Mouse (Mus musculus) erythroid progenitor cell, adult 5-6 weeks (primary cell): ENCODE results near the gene Hist1h3d. TPM values are rescaled to one million over a fixed set of nuclear protein-coding genes. Genes with fewer than 3 reads are reported as not detected.
"Not testable (repeated sequence)": the region's sequence is repeated elsewhere in the genome, so short reads cannot be mapped to it uniquely, and the experiment has no call there.

Source experiments
- ATAC-seq: replicated peaks from 2 replicates; pipeline ENCODE4 v1.8.0; 2016; ENCODE audit warnings: moderate number of reproducible peaks, mild to moderate bottlenecking, moderate TSS enrichment, inconsistent platforms; ENCODE audit not compliant: poor library complexity, low FRiP score, severe bottlenecking
- total RNA-seq, 2 experiments: library from RNA; stranded (forward) in 1 of 2; stranded (reverse) in 1 of 2; fragments of 150-400 nt in 1 of 2; fragments of 186-747, 209-891 nt in 1 of 2; gene quantifications; 2 replicates each; pipeline versions ENCODE4 v1.2.3 to v1.2.4; 2015 to 2017; ENCODE audit warnings: low replicate concordance in 2 of 2

Gene Hist1h3d
- total RNA-seq, 2 experiments from 2014 or later: 363 to 379 TPM

DNA sequence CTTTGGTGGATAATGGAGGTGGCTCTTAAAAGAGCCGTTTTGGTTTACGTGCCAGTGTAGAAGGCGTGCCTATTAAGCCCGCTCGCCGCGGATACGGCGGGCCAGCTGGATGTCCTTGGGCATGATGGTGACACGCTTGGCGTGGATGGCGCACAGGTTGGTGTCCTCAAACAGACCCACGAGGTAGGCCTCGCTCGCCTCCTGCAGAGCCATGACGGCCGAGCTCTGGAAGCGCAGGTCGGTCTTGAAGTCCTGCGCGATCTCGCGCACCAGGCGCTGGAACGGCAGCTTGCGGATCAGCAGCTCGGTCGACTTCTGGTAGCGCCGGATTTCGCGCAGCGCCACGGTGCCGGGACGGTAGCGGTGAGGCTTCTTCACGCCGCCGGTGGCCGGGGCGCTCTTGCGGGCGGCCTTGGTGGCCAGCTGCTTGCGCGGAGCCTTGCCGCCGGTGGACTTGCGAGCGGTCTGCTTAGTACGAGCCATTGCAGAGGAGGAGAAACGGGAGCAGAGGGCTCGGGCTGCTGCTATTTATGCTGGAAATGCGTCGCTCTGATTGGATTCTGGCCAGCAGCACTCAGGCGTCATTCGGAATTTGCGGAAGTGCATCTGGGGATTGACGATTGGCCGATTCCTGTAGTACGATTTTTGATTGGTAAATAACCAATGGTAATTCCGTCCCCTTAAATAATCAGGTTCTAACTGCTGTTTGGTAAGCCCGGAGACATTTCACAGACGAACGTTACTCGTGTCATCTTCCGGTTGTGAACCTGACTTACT is 13.5 kb upstream of the Hist1h3d start, which contains the start of gene Hist1h3e:
Gene Hist1h3e (minus strand): TSS at position 487 of the 777 bp plus-strand sequence.
- peak; percentile 86 for ATAC-seq

DNA sequence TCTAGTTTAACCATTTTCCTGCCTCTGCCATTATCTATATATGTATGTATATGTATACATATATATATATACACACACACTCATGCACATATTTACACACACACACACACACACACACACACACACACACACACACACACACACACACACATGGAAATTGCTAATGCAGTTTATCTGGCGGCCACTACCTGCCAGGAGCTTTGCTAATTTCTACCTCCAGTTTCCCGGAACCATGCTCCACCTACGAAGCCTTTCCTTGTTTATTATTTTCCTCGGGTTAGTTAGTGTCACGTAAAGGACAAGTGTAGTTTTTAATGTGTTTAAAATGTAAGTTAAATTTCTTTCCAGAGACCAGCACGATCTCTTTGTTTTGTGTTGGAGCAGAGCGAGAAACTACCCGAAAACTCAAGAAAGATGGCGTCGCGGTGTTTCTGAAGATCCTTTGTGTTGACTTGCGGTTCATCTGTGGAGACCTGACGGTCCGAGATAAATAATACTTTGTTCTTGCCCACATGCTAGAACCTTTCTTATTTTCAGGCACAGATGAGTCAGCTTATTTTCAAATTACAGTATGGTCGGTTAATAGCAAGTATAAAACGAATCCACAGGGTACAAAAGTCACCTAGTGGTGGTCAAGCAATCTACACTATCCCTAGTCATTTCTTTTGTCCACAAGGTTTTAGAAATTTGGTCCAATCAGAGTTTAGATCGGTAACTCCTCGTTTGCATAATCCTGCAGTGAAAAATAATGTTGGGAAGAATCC is 12.7 kb upstream of the Hist1h3d start:
- peak; percentile 68 for ATAC-seq

DNA sequence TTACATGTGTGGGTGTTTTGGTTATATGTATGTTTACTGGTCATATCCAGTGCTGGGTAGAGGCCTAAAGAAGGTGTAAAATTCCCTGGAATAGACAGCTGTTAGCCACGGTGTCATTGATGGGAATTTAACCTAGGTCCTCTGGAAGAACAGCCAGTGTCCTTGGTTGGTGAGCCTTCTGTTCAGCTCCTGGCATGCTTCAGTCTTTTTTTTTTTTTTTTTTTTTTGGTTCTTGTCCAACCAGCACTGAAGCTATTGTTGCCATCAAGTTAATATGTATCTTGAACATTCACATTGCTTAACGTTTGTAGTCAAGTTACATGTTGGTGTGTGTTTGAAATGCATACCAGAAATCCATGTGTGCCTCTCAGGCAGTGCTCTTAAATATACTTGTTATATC is 11.1 kb upstream of the Hist1h3d start:
- ATAC-seq: no peak

DNA sequence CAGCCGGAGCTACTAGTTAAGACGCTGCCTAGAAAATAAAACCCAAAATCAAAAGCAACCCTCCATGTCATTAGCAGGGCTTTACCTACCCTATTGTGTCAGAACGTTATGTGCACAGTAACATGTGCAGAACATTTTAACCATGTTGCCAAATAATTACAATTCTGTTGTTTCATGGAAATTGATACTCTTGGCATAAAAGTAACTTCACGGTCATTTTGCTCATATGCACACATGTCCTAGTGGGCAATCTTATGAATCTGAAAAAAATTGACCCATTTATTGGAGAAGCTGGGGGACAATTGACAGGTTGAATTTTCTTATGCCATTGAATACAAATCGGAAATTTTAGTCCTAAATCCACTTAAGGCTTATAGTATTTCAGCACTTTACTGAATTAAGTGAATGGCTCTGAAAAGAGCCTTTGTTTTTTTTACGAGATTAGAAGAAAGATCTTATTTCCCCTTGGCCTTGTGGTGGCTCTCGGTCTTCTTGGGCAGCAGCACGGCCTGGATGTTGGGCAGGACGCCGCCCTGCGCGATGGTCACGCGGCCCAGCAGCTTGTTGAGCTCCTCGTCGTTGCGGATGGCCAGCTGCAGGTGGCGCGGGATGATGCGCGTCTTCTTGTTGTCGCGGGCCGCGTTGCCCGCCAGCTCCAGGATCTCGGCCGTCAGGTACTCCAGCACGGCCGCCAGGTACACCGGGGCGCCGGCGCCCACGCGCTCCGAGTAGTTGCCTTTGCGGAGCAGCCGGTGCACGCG is 5.1 kb upstream of the Hist1h3d start:
- not testable (repeated sequence) for ATAC-seq

DNA sequence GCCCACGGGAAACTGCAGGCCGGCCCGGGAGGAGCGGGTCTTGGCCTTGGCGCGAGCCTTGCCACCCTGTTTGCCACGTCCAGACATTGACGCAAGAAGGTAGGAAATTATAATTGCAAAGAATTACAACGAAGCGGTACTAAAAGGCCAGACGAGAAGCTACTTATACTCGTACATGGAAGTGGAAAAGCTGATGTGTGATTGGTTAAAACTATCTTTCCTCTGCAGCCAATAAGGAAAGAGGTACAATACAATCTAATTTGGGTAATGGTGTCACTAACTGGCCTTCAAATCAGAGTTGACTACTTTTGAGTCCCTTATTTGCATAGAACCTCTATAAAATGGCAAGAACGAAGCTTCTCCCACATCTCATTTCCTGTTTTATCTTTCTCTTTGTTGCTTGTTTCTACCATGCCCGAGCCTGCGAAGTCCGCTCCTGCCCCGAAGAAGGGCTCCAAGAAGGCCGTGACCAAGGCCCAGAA is 4.5 kb upstream of the Hist1h3d start, which contains the start of the genes Hist1h2ae and Hist1h2bg:
Gene Hist1h2ae (minus strand): TSS at position 199 of the 482 bp plus-strand sequence.
Gene Hist1h2bg (plus strand): TSS at position 375 of the 482 bp plus-strand sequence.
- ATAC-seq: peak; percentile 73

DNA sequence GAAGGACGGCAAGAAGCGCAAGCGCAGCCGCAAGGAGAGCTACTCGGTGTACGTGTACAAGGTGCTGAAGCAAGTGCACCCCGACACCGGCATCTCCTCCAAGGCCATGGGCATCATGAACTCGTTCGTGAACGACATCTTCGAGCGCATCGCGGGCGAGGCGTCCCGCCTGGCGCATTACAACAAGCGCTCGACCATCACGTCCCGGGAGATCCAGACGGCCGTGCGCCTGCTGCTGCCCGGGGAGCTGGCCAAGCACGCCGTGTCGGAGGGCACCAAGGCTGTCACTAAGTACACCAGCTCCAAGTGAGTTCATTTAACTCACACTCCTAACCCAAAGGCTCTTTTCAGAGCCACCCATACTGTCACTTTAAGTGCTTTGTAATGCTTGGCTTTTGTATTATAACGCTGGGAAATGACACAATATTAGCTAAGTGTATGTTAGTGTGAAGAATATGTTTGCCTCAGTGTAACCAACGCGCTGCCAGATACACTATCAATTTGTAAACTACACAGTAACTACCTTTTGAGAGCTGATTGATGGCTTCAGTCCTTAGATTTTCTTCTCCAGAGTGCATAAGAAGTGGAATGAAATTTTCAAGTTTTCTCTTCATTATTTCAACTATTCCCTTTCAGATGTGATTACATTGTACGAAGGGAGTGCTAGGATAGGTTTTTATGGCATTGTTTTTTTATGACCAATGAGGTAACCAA is 3.9 kb upstream of the Hist1h3d start:
- ATAC-seq: peak; percentile 13; the same call in 1 of the 2 replicates

DNA sequence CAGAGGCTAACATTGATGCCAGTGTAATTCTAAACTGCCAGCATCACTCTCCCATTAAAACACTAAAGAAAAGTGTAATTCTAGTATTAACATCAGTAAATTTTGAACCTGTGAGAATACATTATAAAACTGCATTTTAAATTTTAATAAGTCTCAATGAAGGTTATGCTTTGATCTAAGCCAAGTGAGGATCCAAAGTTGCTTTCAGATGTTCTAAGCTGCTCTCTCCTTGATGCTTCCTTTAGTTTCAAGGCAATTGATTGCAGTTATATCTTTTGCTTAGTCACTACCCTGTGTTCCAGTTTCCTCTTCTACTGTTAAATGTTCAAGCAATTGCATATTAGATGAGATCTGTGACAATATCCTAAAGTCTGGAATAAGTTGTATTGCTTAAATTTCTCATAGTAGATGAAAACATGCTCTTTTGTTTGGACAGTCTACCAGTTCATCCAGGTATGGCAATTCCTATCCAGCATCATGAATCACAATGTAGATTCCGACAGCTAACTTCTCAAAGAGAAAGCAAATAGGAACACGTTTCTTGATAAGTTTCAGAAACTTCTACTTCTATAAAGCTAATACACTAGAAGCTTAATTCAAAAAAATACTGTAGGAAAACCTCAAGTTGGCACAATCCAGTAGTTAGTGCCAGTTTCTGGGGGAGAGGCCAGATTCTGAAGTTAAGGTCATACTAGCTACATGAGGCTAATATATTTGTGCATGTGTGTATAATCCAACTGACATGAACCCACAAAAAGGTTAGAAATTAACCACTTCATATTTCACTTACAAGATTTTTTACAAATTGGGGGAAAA is 3.1 kb upstream of the Hist1h3d start:
- peak; percentile 13; the same call in 1 of the 2 replicates for ATAC-seq

DNA sequence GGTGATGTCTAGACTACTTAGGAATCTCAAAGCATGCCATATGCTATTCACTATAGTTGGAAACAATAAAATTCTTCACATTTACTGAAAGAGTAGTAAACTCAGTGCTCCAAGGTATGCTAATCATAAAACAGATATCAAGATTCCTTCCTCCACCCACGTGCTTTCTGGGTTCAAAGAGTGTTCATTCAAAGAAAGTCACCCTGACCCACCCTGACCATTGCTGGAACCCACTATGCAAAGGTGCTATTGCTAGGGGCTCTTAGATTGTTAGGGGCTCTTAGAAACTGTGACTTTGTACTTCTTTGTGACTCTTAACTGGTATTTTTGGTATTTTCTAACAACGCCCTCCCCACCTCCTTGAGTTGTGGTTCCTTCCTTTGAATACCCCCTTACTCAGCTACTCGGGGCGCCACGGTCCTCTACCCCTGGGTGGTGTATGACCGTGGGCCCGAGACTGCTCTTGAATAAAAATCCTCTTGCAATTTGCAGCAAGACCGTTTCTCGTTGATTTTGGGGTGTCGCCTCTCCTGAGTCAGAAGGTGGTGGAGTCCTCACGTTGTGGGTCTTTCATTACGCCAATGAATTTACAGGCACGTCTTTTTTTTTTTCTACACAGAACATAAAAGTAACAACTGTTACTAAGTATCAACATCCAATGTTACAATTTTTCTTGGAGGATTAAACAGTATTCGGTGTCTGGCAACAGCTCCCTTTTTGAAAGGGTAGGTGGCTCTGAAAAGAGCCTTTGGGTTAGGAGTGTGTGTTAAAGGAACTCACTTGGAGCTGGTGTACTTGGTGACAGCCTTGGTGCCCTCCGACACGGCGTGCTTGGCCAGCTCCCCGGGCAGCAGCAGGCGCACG is 2.3 kb upstream of the Hist1h3d start:
- ATAC-seq: not testable (repeated sequence)

DNA sequence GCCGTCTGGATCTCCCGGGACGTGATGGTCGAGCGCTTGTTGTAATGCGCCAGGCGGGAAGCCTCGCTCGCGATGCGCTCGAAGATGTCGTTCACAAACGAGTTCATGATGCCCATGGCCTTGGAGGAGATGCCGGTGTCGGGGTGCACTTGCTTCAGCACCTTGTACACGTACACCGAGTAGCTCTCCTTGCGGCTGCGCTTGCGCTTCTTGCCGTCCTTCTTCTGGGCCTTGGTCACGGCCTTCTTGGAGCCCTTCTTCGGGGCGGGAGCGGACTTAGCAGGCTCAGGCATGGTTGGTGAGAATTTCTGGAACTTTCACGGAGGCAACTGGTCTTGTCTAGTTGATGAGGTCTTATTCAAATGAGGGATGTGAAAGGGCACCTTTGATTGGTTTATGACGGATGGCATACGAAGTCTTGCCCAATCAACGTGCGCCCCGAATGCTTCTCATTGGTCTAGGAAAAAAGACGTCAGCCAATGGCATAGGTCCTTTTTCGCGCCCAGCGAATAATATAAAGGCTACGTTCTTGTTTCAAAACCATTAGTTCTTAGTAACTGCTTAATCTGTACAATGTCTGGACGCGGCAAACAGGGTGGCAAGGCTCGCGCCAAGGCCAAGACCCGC is 1.6 kb upstream of the Hist1h3d start, which contains the start of the genes Hist1h2bf and Hist1h2ad:
Gene Hist1h2bf (minus strand): TSS at position 299 of the 627 bp plus-strand sequence.
Gene Hist1h2ad (plus strand): TSS at position 484 of the 627 bp plus-strand sequence.
- ATAC-seq: peak; percentile 69

DNA sequence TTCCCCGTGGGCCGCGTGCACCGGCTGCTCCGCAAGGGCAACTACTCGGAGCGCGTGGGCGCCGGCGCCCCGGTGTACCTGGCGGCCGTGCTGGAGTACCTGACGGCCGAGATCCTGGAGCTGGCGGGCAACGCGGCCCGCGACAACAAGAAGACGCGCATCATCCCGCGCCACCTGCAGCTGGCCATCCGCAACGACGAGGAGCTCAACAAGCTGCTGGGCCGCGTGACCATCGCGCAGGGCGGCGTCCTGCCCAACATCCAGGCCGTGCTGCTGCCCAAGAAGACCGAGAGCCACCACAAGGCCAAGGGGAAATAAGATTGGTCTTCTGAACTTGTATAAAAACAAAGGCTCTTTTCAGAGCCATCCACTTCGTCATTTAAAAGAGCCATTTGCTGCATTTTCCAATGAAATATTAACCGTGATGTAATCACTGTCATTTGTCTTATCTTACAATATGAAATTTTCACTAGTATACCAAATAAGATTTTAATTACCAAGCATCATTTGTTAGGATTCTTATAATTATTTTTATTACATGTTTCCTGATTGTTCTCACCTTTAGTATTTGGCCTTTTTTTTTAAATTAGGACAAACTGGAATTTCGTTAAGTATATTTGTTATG is 905 bp upstream of the Hist1h3d start:
- not testable (repeated sequence) for ATAC-seq

DNA sequence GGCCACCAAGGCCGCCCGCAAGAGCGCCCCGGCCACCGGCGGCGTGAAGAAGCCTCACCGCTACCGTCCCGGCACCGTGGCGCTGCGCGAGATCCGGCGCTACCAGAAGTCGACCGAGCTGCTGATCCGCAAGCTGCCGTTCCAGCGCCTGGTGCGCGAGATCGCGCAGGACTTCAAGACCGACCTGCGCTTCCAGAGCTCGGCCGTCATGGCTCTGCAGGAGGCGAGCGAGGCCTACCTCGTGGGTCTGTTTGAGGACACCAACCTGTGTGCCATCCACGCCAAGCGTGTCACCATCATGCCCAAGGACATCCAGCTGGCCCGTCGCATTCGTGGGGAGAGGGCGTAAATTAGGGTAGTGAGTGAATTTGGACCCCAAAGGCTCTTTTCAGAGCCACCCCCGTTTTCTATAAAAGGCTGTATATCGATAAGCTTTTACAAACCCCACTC is 326 bp downstream of the Hist1h3d start:
- ATAC-seq: not testable (repeated sequence)

DNA sequence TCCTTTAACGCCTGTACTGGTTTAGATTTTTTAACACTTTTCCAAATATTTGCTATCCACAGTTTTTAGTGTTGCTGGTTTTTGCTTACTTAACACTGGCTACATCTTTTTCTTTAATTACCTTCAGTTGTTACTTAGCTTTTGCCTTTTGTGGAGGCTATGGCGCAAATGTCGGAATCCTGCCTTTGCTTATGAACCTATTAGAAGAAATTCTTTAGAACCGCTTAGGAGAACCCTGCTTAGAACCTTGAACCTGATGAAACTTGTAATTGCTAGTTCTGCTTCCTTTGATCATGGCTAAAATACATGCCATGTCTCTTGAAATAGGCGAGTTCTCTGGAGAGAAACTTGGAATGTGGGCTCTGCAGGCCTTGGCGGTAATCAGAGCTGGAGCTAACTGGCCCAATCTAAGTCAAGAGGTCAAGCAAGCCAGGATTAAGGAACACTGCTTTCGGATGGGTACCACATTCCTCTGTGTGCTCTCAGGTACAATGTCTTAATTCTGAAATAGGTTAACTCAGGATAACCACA is 853 bp downstream of the Hist1h3d start:
- ATAC-seq: peak; percentile 7; the same call in 1 of the 2 replicates

DNA sequence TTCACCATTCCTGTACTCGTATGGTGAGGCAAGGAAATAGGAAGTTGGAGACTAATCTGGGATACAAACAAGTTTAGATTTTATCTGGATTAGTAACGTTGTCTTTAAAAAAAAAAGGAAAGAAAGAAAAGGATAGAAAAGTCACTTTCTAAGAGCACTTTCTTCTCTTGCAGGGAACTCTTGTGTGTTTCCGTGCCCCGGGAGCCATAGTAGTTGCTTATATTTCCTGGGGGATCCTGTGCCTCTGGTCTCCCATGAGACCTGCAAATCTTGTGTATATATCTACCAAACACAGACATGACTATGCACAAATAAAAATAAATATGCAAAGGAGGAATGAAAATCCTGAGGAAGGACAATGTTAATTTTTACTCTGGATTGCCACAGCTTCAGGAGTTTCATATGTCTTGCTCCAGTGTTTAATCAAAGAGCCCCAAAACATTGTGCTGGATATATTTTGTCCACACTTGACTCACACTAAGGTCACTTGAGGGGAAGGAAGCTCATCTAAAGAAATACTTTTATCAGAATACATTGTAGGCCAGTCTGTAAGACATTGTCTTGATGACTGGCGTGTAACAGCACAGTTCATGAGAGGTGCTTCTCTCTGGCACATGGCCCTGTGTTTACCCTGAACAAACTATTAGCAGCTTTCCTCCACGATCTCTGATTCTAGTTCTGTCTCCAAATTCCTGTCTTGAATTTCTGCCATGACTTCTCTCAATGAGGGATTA is 1.5 kb downstream of the Hist1h3d start:
- ATAC-seq: no peak

DNA sequence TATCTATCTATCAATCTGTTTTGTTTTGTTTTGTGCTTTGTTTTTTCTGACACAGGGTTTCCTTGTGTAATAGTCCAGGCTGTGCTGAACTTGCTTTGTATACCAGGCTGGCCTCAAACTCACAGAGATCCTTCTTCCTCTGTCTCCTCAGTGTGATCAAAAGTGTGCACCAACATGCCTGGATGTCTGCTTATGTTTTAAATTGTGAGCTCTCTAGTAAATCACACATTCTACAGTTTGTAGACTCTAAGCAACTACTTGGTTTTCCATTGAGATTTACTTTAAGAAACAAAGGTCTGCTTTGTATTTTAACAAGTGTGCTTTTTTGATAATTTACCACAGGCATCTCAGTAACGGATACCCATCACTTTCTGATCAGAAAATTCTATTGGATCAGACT is 2.3 kb downstream of the Hist1h3d start:
- no peak for ATAC-seq
